Mouse (Mus musculus): ENCODE data around the gene Mettl7b. TPM values are rescaled to one million over a fixed set of nuclear protein-coding genes. Genes with fewer than 3 reads are reported as not detected.

The Mettl7b gene
- polyA plus RNA-seq, 1 experiment from 2014 or later: not detected

DNA sequence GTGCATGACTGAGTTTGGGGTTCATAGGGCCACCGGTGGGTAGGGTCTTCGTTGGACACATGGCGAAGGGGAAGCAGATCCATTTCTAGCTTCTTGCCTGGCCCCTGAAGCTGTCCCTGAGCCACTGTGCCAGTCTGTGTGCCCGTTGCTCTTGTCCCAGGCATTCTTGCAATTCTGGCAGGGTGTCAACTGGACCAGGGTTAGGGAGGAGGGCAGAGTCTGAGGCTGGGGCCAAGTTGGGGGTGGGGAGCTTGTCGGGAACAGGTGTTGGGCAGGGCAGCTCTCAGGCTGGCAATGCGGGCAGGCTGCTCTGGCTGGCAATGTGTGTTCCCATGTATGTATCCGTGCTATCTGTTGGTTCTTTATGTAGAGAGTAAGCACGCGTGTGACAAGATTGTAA is 22.3 kb downstream of the Mettl7b start:
- no peaks in the 10 kb centered on the region for H3K9me3 ChIP-seq
- peaks cover 10% of the 10 kb centered on the region for H3K4me1 ChIP-seq
- no peak overlapping the region for H3K4me3 ChIP-seq (replicated peaks)
- no peaks in the 10 kb centered on the region for H3K36me3 ChIP-seq (replicated peaks)
- H3K9ac ChIP-seq: no peak overlapping the region
- peaks cover 37% of the 10 kb centered on the region for H3K27me3 ChIP-seq
- ATAC-seq (ENCODE audit: low FRiP score): no peak
- WGBS: 85% methylated on average over 9 of the region's 9 CpGs
- no peak overlapping the region for H3K27ac ChIP-seq
- no peak overlapping the region for H3K4me2 ChIP-seq

DNA sequence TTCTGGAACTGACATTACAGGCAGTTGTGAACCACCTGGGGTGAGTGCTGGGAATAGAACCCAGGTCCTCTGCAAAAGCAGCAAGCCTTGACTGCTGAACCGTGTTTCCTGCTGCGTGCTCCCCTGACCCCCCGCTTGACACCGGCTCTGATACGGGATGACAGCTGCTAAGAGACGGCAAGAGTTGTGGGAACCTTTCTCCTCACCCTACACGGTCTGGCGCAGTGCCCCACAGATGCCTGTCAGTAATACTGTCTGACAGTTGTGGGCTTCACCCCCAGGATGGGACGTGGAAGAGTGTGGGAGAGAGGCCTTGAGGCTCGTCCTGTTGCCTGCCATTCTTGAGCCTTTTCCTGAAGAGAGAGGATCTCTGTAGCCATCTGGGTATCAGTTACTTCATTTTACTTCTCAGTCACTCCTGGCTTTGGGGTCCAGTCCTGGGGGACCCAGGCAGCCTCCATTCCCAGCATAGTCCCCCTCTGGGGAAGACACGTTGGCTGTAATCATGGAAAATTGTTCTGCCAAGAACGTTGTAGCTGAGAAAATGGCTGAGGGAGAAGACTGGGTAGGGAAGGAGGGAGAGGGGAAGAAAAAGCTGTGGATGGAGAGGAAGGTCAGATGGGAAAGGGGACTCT is 22.9 kb downstream of the Mettl7b start:
- H3K36me3 ChIP-seq (replicated peaks): no peaks in the 10 kb centered on the region
- H3K9ac ChIP-seq: no peak overlapping the region
- peaks cover 43% of the 10 kb centered on the region for H3K27me3 ChIP-seq
- WGBS: 76% methylated on average over 12 of the region's 12 CpGs
- ATAC-seq (ENCODE audit: low FRiP score): no peak
- peaks cover 14% of the 10 kb centered on the region for H3K4me1 ChIP-seq
- H3K9me3 ChIP-seq: no peaks in the 10 kb centered on the region
- H3K4me2 ChIP-seq: no peak overlapping the region
- H3K27ac ChIP-seq: no peak overlapping the region
- H3K4me3 ChIP-seq (replicated peaks): no peak overlapping the region

DNA sequence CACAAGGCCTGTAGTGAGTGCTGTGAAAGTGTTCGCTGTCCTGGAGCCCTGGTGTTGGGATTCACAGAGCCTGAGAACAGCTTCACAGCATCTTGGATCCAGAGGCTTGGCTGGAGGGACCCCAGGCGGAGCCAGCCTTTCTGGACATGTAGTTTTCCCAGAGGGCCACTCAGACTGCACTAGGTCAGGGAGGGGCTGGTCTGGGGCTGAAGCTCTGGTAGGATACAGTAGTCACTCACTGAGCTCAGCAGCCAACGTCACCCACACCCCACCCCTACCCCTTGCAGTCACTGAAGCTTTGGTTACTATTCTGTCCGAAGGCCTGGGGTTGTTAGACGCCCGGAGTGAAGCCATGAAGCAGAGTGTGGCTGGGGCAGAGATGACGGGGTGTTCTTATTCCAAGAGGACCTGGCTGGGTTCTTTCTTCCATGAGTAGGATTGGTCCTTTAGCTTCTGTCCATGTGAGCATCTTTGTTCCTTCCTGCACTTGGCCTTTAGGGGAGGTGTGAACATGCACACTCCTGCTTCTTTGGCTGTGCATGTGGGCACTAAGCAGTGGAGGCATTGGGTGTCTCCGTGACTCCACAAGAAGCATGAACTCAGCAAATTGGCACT is 24.9 kb downstream of the Mettl7b start:
- Histone ChIP-seq H3K4me1 (peaks cover 14% of the 10 kb centered on the region), H3K9ac (no peak overlapping the region), H3K4me2 (no peak overlapping the region), H3K9me3 (no peaks in the 10 kb centered on the region), H3K36me3 (replicated peaks) (no peaks in the 10 kb centered on the region), H3K27ac (no peak overlapping the region), H3K27me3 (peaks cover 62% of the 10 kb centered on the region), H3K4me3 (replicated peaks) (no peak overlapping the region)
- no peak for ATAC-seq (ENCODE audit: low FRiP score)
- 78% methylated on average over 8 of the region's 8 CpGs for WGBS

DNA sequence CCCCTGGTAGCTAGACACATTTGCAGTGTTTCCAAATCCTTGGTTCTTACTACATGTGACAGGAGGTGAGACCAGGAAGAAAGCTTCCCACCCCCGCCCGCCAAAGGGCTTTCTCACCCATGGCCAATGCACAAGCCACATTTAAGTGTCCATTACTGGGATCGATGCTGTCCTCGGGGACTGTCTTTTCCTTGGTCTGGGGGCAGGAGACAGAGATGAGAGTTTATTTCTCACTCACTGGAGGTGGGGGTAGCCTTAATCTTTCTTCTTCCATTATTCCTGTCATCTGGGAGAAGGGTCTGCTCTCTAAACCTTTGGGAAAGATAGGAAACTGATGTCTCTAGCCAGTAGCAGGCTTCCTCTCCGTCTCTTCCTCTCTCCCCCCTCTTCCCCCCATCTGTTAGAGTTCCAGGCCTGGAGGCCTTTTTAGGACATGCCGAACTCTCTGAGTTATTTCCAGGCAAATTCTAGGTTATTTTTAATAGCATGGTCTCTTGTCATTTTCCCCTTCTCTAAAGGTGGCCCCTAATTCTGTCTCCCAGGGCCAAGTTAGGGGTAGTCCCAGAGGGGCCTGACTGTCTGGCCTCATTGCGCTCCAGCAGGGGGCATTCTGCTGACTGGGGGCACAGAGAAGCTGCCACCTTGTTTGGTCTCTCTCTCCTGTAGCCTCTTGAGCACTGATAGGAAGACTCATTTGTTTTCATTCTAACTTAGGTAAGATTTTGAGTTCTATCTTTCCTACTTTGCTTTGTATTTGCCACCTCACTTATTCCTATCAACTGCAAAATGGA is 25.6 kb downstream of the Mettl7b start:
- 64% methylated on average over 7 of the region's 7 CpGs for WGBS
- peaks cover 70% of the 10 kb centered on the region for H3K27me3 ChIP-seq
- no peak overlapping the region for H3K27ac ChIP-seq
- no peak overlapping the region for H3K4me3 ChIP-seq (replicated peaks)
- peaks cover 14% of the 10 kb centered on the region for H3K4me1 ChIP-seq
- ATAC-seq (ENCODE audit: low FRiP score): no peak
- no peak overlapping the region for H3K9ac ChIP-seq
- no peak overlapping the region for H3K4me2 ChIP-seq
- no peaks in the 10 kb centered on the region for H3K36me3 ChIP-seq (replicated peaks)
- no peaks in the 10 kb centered on the region for H3K9me3 ChIP-seq

DNA sequence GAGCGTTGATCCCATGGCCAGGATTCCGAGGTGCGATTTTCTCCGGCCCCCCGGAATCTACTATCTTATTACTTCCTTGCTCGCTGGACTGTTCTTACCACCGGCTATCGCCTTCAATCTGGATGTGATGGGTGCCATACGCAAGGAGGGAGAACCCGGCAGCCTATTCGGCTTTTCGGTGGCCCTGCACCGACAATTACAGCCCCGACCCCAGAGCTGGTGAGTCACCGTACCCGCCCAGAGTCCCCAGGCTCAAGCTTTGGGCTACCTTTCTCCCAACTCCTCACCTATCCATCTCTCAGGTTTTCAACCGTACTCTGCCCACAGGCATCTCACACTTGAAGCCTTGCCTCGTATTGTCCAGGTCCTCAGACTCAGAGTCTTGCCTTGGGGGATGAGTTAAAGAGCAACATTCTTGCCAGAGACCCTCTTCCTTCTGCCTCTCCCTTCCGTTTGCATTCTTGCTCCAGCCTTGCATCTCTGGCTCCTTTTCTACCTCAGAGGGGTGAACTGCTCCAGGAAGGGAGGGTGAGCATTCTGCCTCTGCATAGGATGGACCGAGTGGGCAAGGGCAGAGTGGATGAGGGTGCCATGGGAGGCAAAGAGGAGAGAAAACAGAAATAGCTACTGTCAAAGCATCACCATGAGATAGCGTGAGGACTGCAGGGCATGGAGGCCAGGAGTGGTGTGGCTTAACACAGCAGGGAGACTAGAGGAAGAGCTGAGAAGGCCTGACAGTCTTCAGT is 26.6 kb downstream of the Mettl7b start:
- H3K27ac ChIP-seq: no peak overlapping the region
- H3K4me3 ChIP-seq (replicated peaks): peak overlapping the region; percentile 45
- no peaks in the 10 kb centered on the region for H3K36me3 ChIP-seq (replicated peaks)
- H3K9me3 ChIP-seq: no peaks in the 10 kb centered on the region
- peaks cover 14% of the 10 kb centered on the region for H3K4me1 ChIP-seq
- peak overlapping the region; percentile 72 for H3K4me2 ChIP-seq
- peak overlapping the region; percentile 29 for H3K9ac ChIP-seq
- ATAC-seq (ENCODE audit: low FRiP score): peak; percentile 9; the same call in 1 of the 2 replicates
- 3% methylated on average over 21 of the region's 21 CpGs for WGBS
- peaks cover 78% of the 10 kb centered on the region for H3K27me3 ChIP-seq

DNA sequence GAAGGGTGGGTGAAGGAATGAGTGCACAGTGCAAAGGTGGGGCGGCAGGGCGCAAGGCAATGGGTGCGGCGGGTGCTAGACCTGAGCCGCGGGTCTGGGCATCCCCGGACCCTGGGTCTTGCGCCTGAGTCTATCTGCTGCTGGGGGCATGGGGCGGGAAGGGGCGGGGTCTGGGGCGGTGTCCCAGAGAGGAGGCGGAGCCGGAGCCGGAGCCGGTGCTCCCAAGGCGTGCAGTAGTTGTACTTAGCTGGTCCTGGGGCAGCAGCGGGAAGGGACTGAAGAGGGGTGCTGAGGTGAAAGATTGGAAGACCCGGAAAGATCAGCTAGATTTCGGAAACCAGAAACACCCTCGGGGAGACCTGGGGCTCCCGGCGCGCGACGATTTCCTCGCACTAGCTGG is 27.2 kb downstream of the Mettl7b start, which contains the start of gene Itga7:
Gene Itga7 (plus strand): TSS at position 245 of the 400 bp plus-strand sequence.
- Histone ChIP-seq H3K9ac (peak within 1 kb of the TSS; percentile 29), H3K27ac (no peak within 1 kb of the TSS), H3K9me3 (no peaks in the 10 kb centered on the region), H3K4me1 (peaks cover 14% of the 10 kb centered on the region), H3K27me3 (peaks cover 84% of the 10 kb centered on the region), H3K4me2 (peak within 1 kb of the TSS; percentile 72), H3K4me3 (replicated peaks) (peak within 1 kb of the TSS; percentile 45), H3K36me3 (replicated peaks) (no peaks in the 10 kb centered on the region)
- peak; percentile 88 for ATAC-seq (ENCODE audit: low FRiP score)
- under 1% methylated on average over 26 of the region's 26 CpGs for WGBS

DNA sequence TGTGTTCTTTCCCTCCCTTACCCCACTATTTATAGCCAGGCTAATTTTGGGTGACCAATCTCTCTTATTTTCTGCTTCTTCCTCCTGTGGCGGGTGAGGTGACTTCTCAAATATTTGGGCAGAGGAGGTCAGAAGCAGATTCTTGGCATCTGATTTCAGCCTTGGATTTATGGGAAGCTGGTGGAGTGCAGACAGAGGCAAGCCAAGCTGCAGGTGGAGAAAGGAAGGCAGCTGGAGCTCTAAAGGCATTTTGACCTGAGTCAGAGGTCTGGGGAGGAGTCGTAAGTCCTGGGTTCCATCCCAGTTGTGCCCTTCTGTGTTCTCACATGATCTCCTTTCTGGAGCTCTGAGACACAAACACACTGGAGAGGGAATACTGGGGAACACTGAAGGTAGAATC is 29.3 kb downstream of the Mettl7b start:
- H3K36me3 ChIP-seq (replicated peaks): no peaks in the 10 kb centered on the region
- H3K4me1 ChIP-seq: peaks cover 17% of the 10 kb centered on the region
- H3K9me3 ChIP-seq: no peaks in the 10 kb centered on the region
- H3K4me3 ChIP-seq (replicated peaks): no peak overlapping the region
- no peak overlapping the region for H3K4me2 ChIP-seq
- ATAC-seq (ENCODE audit: low FRiP score): no peak
- H3K27me3 ChIP-seq: peaks cover 92% of the 10 kb centered on the region
- WGBS: 74% methylated on average over 2 of the region's 2 CpGs
- no peak overlapping the region for H3K9ac ChIP-seq
- H3K27ac ChIP-seq: no peak overlapping the region

DNA sequence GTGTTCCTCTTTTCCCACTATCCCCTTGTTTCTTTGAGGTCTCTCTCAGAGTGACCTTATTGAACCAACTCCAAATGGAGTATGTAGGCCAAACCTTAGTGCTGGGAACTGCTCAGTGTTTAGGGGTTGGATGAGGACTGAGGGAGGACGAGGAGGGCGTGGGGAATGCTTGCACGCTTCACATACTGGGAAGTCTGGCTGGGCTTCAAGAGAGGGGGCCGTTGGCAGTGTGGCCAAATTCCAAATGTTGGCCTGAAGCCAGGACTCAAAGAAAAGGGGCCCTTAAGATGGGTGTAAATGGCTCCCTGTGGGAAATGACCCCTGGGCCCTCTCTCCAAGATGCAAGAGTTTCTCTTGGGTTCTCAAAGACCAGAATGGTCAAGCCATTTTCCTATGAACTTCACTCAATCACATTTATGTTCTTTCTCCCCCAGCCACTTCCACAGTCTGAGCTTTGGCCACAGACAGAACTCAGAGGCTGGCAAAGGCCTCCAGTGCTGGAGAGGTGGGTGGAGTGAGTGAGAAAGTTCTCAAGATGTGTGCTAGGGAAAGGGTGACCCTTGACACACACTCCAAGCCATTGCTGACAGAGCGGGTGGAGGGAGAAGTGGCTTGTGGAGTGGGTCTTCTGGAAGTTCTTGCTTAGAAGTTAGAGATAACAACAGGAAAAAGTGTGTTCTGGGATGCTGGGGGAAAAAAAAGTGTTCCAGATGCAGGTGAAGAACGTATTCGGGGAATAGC is 31.0 kb downstream of the Mettl7b start:
- Histone ChIP-seq H3K27ac (no peak overlapping the region), H3K27me3 (peaks cover 76% of the 10 kb centered on the region), H3K9ac (no peak overlapping the region), H3K4me1 (peaks cover 17% of the 10 kb centered on the region), H3K4me2 (no peak overlapping the region), H3K4me3 (replicated peaks) (no peak overlapping the region), H3K9me3 (no peaks in the 10 kb centered on the region), H3K36me3 (replicated peaks) (no peaks in the 10 kb centered on the region)
- ATAC-seq (ENCODE audit: low FRiP score): no peak
- WGBS: 72% methylated on average over 7 of the region's 7 CpGs

DNA sequence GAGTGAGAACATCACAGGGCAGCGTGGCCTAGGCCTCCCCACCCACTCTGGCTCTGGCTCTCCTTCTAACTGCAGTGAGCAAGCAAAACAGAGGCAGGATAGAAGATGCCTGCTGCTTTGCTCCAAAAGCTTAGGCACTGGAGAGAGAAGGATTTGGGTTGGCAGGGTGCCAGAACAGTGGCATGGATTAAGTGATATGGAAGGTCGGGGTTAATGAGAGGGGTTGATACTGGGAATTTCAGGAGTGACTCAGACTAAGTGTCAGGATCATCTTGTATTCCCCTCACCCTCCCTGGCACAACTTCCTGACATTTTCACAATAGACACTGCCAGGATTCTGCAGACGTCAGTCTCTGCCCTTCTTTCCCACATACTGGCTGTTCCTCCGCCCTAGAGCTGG is 32.4 kb downstream of the Mettl7b start:
- Histone ChIP-seq H3K36me3 (replicated peaks) (no peaks in the 10 kb centered on the region), H3K4me3 (replicated peaks) (no peak overlapping the region), H3K4me2 (no peak overlapping the region), H3K4me1 (peaks cover 15% of the 10 kb centered on the region), H3K27ac (no peak overlapping the region), H3K9me3 (no peaks in the 10 kb centered on the region), H3K27me3 (peaks cover 67% of the 10 kb centered on the region), H3K9ac (no peak overlapping the region)
- no peak for ATAC-seq (ENCODE audit: low FRiP score)
- 21% methylated on average over 4 of the region's 4 CpGs for WGBS

DNA sequence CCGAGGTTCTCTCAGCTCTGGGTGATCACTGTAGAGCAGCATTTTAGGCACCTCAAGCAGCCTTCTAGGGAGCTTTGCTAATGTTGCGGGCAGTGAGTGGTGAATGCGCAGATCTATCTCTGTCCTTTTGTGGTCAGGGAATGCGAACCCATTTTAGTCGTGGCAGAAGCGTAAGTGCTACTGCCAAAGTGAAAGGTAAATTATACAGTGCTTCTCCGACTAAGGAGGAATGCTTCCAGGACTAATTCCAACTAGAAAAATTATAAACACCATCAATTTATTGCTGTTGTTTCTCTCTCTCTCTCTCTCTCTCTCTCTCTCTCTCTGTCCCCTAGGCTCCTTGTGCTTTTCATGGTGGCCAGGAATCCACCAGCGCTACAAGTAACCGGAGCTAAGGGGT is 36.9 kb downstream of the Mettl7b start, which contains the start of gene Bloc1s1:
Gene Bloc1s1 (minus strand): TSS at position 101 of the 400 bp plus-strand sequence.
- H3K27ac ChIP-seq: peak within 1 kb of the TSS; percentile 93
- no peak for ATAC-seq (ENCODE audit: low FRiP score)
- peaks cover 40% of the 10 kb centered on the region for H3K4me1 ChIP-seq
- H3K4me3 ChIP-seq (replicated peaks): peak within 1 kb of the TSS; percentile 83
- no peaks in the 10 kb centered on the region for H3K9me3 ChIP-seq
- H3K9ac ChIP-seq: peak within 1 kb of the TSS; percentile 76
- H3K27me3 ChIP-seq: peaks cover 25% of the 10 kb centered on the region
- H3K36me3 ChIP-seq (replicated peaks): no peaks in the 10 kb centered on the region; the same call in 1 of the 2 replicates
- H3K4me2 ChIP-seq: peak within 1 kb of the TSS; percentile 67
- 68% methylated on average over 9 of the region's 9 CpGs for WGBS

DNA sequence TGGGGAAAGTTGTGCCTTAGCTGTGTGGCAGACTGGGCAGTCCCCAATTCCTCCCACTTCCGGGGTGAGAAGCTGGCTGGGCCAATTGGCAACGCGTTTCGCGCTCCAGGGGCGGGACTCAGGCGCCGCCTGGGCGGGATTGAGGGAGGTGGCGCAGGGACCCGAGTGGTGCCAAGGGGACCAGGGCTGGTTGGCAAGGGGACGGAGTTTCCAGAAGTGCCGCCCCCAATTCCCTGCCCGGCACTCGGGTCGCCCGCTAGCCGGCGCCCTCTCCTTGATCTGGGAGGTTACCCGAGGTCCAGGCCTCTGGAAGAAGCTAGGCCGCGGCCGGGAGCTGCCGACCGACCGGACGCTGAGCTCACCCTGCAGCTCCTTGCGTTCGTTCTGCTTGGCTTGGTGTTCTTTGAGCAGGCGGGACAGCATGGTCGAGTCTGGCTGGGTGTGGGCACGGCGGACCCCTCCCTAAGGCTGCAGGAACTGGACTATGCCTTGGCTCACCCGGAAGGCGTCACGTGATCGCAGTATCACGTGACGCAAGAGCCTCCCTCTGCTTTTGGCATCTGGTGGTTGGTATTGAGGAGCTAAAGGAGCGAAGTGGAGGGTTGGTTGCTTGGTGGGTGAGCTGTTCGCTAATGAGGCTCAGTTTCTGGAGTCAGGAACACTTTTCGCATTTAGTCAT is 37.6 kb downstream of the Mettl7b start:
- Histone ChIP-seq H3K4me3 (replicated peaks) (peak overlapping the region; percentile 83), H3K4me2 (peak overlapping the region; percentile 67), H3K9me3 (no peaks in the 10 kb centered on the region), H3K9ac (peak overlapping the region; percentile 76), H3K4me1 (peaks cover 38% of the 10 kb centered on the region), H3K36me3 (replicated peaks) (peaks cover 2% of the 10 kb centered on the region), H3K27ac (peak overlapping the region; percentile 93), H3K27me3 (peaks cover 17% of the 10 kb centered on the region)
- WGBS: under 1% methylated on average over 42 of the region's 42 CpGs
- ATAC-seq (ENCODE audit: low FRiP score): peak; percentile 97
